Mouse (Mus musculus) liver, embryonic 13.5 days (tissue): ENCODE data around the gene Rbfox1. TPM values are rescaled to one million over a fixed set of nuclear protein-coding genes. Genes with fewer than 3 reads are reported as not detected.

Experiments used
- ATAC-seq: fragments of 200-750 bp; cut with Nextera tagmentation; 2 replicates; pipeline ENCODE4 v1.8.0; 2017; ENCODE audit warnings: low read depth, mild to moderate bottlenecking, moderate number of reproducible peaks, moderate library complexity
- DNase-seq: peaks from one replicate; pipeline ENCODE4 v3.0.0; 2022
- H3K27ac ChIP-seq: fragments of 300-500 bp; sonication (generic); 2 replicates; pipeline ENCODE4 v1.5.1; 2015; ENCODE audit warnings: moderate library complexity, mild to moderate bottlenecking, inconsistent platforms
- H3K27me3 ChIP-seq: fragments of 300-500 bp; sonication (generic); 2 replicates; pipeline ENCODE4 v1.6.1; 2015; ENCODE audit warnings: mild to moderate bottlenecking, inconsistent platforms
- H3K36me3 ChIP-seq: fragments of 300-500 bp; sonication (generic); 2 replicates; pipeline ENCODE4 v1.6.1; 2015; ENCODE audit warnings: mild to moderate bottlenecking, inconsistent platforms
- H3K4me1 ChIP-seq: fragments of 300-500 bp; sonication (generic); replicated peaks from 2 replicates; pipeline ENCODE4 v1.6.1; 2015; ENCODE audit warnings: inconsistent platforms
- H3K4me2 ChIP-seq: fragments of 300-500 bp; sonication (generic); 2 replicates; pipeline ENCODE4 v1.6.1; 2015; ENCODE audit warnings: inconsistent platforms, mild to moderate bottlenecking, moderate library complexity
- H3K4me3 ChIP-seq: fragments of 300-500 bp; sonication (generic); replicated peaks from 2 replicates; pipeline ENCODE4 v1.5.1; 2015; ENCODE audit warnings: mild to moderate bottlenecking, inconsistent platforms
- H3K9ac ChIP-seq: fragments of 300-500 bp; sonication (generic); 2 replicates; pipeline ENCODE4 v1.6.1; 2015; ENCODE audit warnings: mild to moderate bottlenecking, inconsistent platforms
- H3K9me3 ChIP-seq: fragments of 300-500 bp; sonication (generic); replicated peaks from 2 replicates; pipeline ENCODE4 v1.6.1; 2016; ENCODE audit warnings: inconsistent platforms
- WGBS: fragments of 180-500 bp; shearing (Covaris S2); methylation state at CpG from one replicate; pipeline ENCODE4 v1.1.7; 2015; ENCODE audit not compliant: insufficient replicate concordance; 5-methylcytosine and 5-hydroxymethylcytosine counted together
- polyA plus RNA-seq: library from polyadenylated mRNA; unstranded; fragments of >200 nt; fragmentation: Nextera tagmentation; extraction: Ambion mirVana; gene quantifications from 2 replicates; pipeline ENCODE4 v1.2.1, GENCODE M21; 2015

Rbfox1 gene
- polyA plus RNA-seq, 1 experiment from 2014 or later: 0.29 TPM

- 81% methylated on average over 1 of the region's 1 CpGs for WGBS
- no peak overlapping the region for H3K9ac ChIP-seq
- DNase-seq (no peak), ATAC-seq (no peak)
- H3K27me3 ChIP-seq: no peaks in the 10 kb centered on the region
- H3K4me1 ChIP-seq: no peaks in the 10 kb centered on the region
- H3K27ac ChIP-seq: no peak overlapping the region
- no peaks in the 10 kb centered on the region for H3K9me3 ChIP-seq
- no peak overlapping the region for H3K4me3 ChIP-seq
- H3K4me2 ChIP-seq: no peak overlapping the region
- H3K36me3 ChIP-seq: no peaks in the 10 kb centered on the region
Measured at GRCm38 (mm10) chr16:6585204-6585603, 700.0 kb downstream of the Rbfox1 start.

DNA sequence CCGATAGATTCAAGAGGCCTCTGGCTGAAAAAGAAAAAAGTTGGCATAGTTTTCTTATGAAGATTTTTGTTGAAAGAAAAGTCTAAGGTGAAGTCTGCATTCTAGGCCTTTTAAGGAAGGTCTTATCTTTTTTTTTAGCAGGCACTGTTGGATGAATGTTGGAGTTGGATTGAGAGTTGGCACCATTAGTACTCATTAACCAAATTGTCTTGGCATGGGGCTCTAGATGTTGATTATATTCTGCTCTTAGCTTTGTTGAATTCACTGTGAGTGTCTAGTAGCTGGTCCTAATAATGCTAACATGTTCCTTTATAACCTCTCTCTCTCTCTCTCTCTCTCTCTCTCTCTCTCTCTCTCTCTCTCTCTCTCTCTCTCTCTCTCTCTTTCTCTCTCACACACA is 731.4 kb downstream of the Rbfox1 start:
- H3K9me3 ChIP-seq: no peaks in the 10 kb centered on the region
- DNase-seq (no peak), ATAC-seq (no peak)
- 58% methylated on average over 1 of the region's 1 CpGs for WGBS
- no peaks in the 10 kb centered on the region for H3K4me1 ChIP-seq
- no peak overlapping the region for H3K4me3 ChIP-seq
- no peak overlapping the region for H3K4me2 ChIP-seq
- H3K27me3 ChIP-seq: no peaks in the 10 kb centered on the region
- no peak overlapping the region for H3K9ac ChIP-seq
- H3K27ac ChIP-seq: no peak overlapping the region
- H3K36me3 ChIP-seq: no peaks in the 10 kb centered on the region

GRCm38 (mm10) chr16:6640330-6640729 is 755.2 kb downstream of the Rbfox1 start:
- Histone ChIP-seq H3K27me3 (no peaks in the 10 kb centered on the region), H3K9ac (no peak overlapping the region), H3K9me3 (no peaks in the 10 kb centered on the region), H3K36me3 (no peaks in the 10 kb centered on the region), H3K4me3 (no peak overlapping the region), H3K4me1 (no peaks in the 10 kb centered on the region), H3K27ac (no peak overlapping the region), H3K4me2 (no peak overlapping the region)
- ATAC-seq: no peak
- no peak for DNase-seq
- WGBS: 20% methylated on average over 1 of the region's 1 CpGs

GRCm38 (mm10) chr16:6646941-6647340 is 761.8 kb downstream of the Rbfox1 start:
- Histone ChIP-seq H3K4me1 (no peaks in the 10 kb centered on the region), H3K4me2 (no peak overlapping the region), H3K36me3 (no peaks in the 10 kb centered on the region), H3K27ac (no peak overlapping the region), H3K27me3 (no peaks in the 10 kb centered on the region), H3K4me3 (no peak overlapping the region), H3K9me3 (no peaks in the 10 kb centered on the region), H3K9ac (no peak overlapping the region)
- ATAC-seq (no peak), DNase-seq (no peak)
- 66% methylated on average over 5 of the region's 5 CpGs for WGBS

DNA sequence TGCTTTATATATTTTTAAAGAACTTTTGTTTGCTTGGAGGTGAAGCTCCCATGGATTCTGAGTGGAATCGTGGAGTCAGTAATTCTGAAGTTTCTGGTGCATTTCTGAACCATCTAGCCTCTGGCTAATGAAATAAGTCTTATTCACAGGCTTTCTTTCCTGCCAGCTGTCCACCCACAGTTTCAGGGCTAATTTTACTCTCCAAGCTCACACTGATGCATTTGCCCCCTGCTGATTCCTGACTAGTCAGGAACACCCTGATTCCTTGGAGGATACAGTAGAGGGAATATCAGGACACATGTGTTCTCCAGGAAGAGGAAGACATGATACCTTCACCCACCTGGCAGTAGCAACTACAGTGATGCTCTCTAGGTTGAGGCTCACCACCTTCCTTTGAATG is 763.6 kb downstream of the Rbfox1 start:
- no peaks in the 10 kb centered on the region for H3K9me3 ChIP-seq
- H3K4me2 ChIP-seq: no peak overlapping the region
- WGBS: 35% methylated on average over 1 of the region's 1 CpGs
- ATAC-seq (no peak), DNase-seq (no peak)
- H3K27ac ChIP-seq: no peak overlapping the region
- H3K27me3 ChIP-seq: no peaks in the 10 kb centered on the region
- H3K9ac ChIP-seq: no peak overlapping the region
- no peaks in the 10 kb centered on the region for H3K4me1 ChIP-seq
- no peaks in the 10 kb centered on the region for H3K36me3 ChIP-seq
- no peak overlapping the region for H3K4me3 ChIP-seq

DNA sequence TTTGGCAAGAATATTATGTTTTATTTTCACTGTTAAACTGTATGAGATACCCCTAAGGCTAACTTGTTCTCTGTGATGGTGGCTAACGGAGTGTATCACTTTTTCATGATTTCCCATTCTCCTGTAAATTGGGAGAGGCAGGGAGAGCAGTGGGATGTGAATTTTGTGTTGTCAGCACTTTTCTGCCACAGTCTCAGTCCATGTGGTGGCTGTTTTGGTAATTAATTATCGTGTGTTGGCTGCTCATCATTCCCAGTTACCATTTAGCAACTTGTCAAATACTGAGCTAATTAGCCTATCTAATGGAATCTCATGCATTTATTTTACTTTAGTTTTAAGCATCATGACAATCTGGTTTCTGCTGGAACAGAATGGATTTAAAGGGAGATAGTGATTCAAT is 773.4 kb downstream of the Rbfox1 start:
- no peak for ATAC-seq
- H3K4me1 ChIP-seq: no peaks in the 10 kb centered on the region
- DNase-seq: no peak

DNA sequence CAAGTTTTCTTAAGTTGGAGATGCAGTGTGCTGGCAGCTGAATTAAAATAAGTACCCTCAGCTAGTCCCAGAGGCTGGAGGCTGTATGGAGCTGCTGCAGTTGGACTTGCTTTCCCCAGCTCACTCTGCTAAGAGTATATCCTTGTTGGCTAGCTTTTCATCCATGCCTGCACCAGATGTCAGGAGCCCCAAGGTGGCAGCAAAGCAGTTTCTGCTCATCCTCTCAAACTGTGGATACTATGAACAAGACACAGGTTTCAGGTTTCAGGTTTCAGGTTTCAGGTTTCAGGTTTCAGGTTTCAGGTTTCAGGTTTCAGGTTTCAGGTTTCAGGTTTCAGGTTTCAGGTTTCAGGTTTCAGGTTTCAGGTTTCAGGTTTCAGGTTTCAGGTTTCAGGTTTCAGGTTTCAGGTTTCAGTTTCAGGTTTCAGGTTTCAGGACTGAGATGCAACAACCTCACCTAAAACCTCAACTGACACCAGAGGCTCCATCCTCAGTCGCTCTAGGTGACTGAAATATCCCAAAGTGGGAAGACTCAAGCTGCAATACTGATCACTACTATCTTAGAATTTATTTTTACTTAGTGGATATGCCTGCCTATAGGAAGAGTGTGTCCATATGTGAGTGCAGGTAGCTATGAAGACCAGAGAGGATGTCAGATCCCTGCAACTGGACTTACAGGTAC is 801.1 kb downstream of the Rbfox1 start:
- no peaks in the 10 kb centered on the region for H3K9me3 ChIP-seq
- DNase-seq (no peak), ATAC-seq (no peak)
- no peaks in the 10 kb centered on the region for H3K27me3 ChIP-seq
- no peak overlapping the region for H3K4me2 ChIP-seq
- no peak overlapping the region for H3K4me3 ChIP-seq
- no peaks in the 10 kb centered on the region for H3K36me3 ChIP-seq
- H3K9ac ChIP-seq: no peak overlapping the region
- 81% methylated on average over 1 of the region's 1 CpGs for WGBS
- H3K27ac ChIP-seq: no peak overlapping the region
- no peaks in the 10 kb centered on the region for H3K4me1 ChIP-seq

More for the DNA sequence above, 773.4 kb downstream of the Rbfox1 start:
- Histone ChIP-seq H3K4me2 (no peak overlapping the region), H3K27ac (no peak overlapping the region), H3K9me3 (no peaks in the 10 kb centered on the region), H3K27me3 (no peaks in the 10 kb centered on the region), H3K36me3 (no peaks in the 10 kb centered on the region), H3K4me3 (no peak overlapping the region), H3K9ac (no peak overlapping the region)
- WGBS: 52% methylated on average over 2 of the region's 2 CpGs

- no peak overlapping the region for H3K4me2 ChIP-seq
- DNase-seq (no peak), ATAC-seq (no peak)
- H3K4me3 ChIP-seq: no peak overlapping the region
- 67% methylated on average over 5 of the region's 5 CpGs for WGBS
- no peak overlapping the region for H3K9ac ChIP-seq
- no peaks in the 10 kb centered on the region for H3K27me3 ChIP-seq
- H3K27ac ChIP-seq: no peak overlapping the region
- no peaks in the 10 kb centered on the region for H3K36me3 ChIP-seq
- no peaks in the 10 kb centered on the region for H3K4me1 ChIP-seq
- no peaks in the 10 kb centered on the region for H3K9me3 ChIP-seq
Measured at GRCm38 (mm10) chr16:6704847-6705246, 819.7 kb downstream of the Rbfox1 start.

- Histone ChIP-seq H3K4me3 (no peak overlapping the region), H3K4me1 (no peaks in the 10 kb centered on the region), H3K36me3 (no peaks in the 10 kb centered on the region), H3K9ac (no peak overlapping the region), H3K9me3 (no peaks in the 10 kb centered on the region), H3K4me2 (no peak overlapping the region), H3K27ac (no peak overlapping the region), H3K27me3 (no peaks in the 10 kb centered on the region)
- DNase-seq (no peak), ATAC-seq (no peak)
- 57% methylated on average over 1 of the region's 1 CpGs for WGBS
Measured at GRCm38 (mm10) chr16:6712341-6712740, 827.2 kb downstream of the Rbfox1 start.

DNA sequence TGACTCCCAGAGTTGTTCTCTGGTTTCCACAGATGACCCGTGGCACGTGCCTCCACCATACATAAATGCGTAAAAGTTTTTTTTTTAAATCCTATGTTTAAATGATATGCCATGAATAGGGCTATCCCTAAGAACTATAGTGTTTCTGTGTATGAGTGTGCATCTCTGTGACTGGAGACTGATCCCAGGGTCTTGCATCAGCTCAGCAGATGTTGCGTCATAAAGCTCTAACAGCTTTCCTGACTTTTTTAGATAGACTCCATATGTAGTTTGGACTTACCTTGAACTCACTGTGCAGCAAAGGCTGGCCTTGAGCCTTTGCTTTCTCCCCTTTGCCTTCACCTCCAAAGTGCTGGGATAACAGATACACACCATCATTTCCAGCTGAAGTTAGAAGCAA is 830.1 kb downstream of the Rbfox1 start:
- Histone ChIP-seq H3K36me3 (no peaks in the 10 kb centered on the region), H3K9me3 (no peaks in the 10 kb centered on the region), H3K27ac (no peak overlapping the region), H3K4me3 (no peak overlapping the region), H3K4me2 (no peak overlapping the region), H3K4me1 (no peaks in the 10 kb centered on the region), H3K9ac (no peak overlapping the region), H3K27me3 (no peaks in the 10 kb centered on the region)
- ATAC-seq (no peak), DNase-seq (no peak)
- WGBS: 73% methylated on average over 4 of the region's 4 CpGs

GRCm38 (mm10) chr16:6716214-6716911 is 831.2 kb downstream of the Rbfox1 start:
- Histone ChIP-seq H3K27me3 (no peaks in the 10 kb centered on the region), H3K4me2 (no peak overlapping the region), H3K4me3 (no peak overlapping the region), H3K27ac (no peak overlapping the region), H3K9me3 (no peaks in the 10 kb centered on the region), H3K36me3 (no peaks in the 10 kb centered on the region), H3K9ac (no peak overlapping the region), H3K4me1 (no peaks in the 10 kb centered on the region)
- 63% methylated on average over 9 of the region's 9 CpGs for WGBS
- ATAC-seq: no peak
- no peak for DNase-seq

DNA sequence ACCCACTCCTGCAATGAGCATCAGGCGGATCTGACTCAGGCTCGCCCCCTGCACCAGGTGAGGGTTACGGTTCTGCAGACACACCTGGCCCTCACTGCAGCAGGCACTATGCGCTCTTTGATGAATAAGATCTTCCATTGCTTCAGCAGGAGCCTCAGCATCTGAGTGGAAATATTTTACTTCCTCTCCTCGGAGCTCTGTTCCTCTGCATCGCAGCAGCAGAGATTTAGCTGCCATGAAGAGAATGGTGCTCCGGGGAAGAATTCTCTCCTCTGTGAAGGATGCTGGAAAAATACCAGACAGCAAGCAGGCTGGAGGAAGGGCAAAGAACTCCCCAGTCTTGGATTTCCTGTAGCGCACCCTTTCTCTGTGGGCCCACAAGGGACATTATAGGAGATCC is 833.9 kb downstream of the Rbfox1 start:
- H3K27me3 ChIP-seq: no peaks in the 10 kb centered on the region
- no peak overlapping the region for H3K4me2 ChIP-seq
- H3K9ac ChIP-seq: no peak overlapping the region
- WGBS: 56% methylated on average over 8 of the region's 8 CpGs
- no peak overlapping the region for H3K4me3 ChIP-seq
- DNase-seq (no peak), ATAC-seq (no peak)
- no peaks in the 10 kb centered on the region for H3K4me1 ChIP-seq
- no peak overlapping the region for H3K27ac ChIP-seq
- no peaks in the 10 kb centered on the region for H3K9me3 ChIP-seq
- no peaks in the 10 kb centered on the region for H3K36me3 ChIP-seq
